8 mouse cellular contexts compared by ENCODE assay signal in the genomic region with DNA sequence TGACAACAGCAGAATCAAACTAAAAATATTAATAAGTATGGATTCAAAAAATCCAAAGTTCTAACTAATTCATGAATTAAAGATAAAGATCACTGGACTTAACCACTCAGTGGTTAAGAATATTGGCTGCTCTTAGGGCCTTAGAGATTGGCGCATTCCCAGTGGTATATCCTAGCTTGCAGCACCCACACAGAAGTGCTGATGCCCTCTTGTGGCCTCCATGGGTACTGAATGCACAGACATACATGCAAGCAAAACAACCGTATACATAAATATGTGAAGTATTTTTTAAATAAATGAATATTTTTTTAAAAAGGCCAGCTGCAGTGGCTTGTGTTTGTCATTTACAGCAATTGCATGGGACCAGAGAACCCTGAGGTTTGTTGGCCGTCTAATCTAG. TPM values are rescaled to one million over a fixed set of nuclear protein-coding genes. Genes with fewer than 3 reads are reported as not detected.
DNase-seq lines count a peak whose midpoint lies in the region; ATAC-seq and TF ChIP-seq lines count a peak whose summit lies in the region.

No protein-coding gene starts in this region.

- H3K9me3 ChIP-seq in hindbrain, embryonic 10.5 days = no peaks in the 10 kb centered on the region
- no peaks in the 10 kb centered on the region for H3K9me3 ChIP-seq in hindbrain, embryonic 13.5 days
- no peaks in the 10 kb centered on the region for H3K9me3 ChIP-seq in neural tube, embryonic 11.5 days (ENCODE audit: control insufficient read depth, low read length)

- H3K27me3 ChIP-seq in hindbrain, embryonic 10.5 days (ENCODE audit: insufficient read depth, poor library complexity, severe bottlenecking) = no peaks in the 10 kb centered on the region
- H3K27me3 ChIP-seq in hindbrain, embryonic 13.5 days = no peaks in the 10 kb centered on the region
- no peaks in the 10 kb centered on the region for H3K27me3 ChIP-seq in neural tube, embryonic 11.5 days (ENCODE audit: control insufficient read depth, insufficient read depth, low read length)

- no peak for ATAC-seq in hindbrain, embryonic 13.5 days (ENCODE audit: low FRiP score)
- ATAC-seq in neural tube, embryonic 11.5 days (ENCODE audit: insufficient read depth, low FRiP score, low TSS enrichment) = no peak

- H3K36me3 ChIP-seq in hindbrain, embryonic 10.5 days = peaks cover 26% of the 10 kb centered on the region
- peaks cover 38% of the 10 kb centered on the region for H3K36me3 ChIP-seq in hindbrain, embryonic 13.5 days
- no peaks in the 10 kb centered on the region for H3K36me3 ChIP-seq in neural tube, embryonic 11.5 days (ENCODE audit: control insufficient read depth, insufficient read depth, low read length)

- TF ChIP-seq CTCF in cortical plate, adult 2 months (IDR thresholded peaks at IDR 0.05; ENCODE audit: extremely low read depth, insufficient read depth, low read length) = peak; percentile 76

- no peak overlapping the region for H3K4me2 ChIP-seq in hindbrain, embryonic 13.5 days
- H3K4me2 ChIP-seq in neural tube, embryonic 11.5 days (ENCODE audit: low read depth) = no peak overlapping the region

- WGBS in hindbrain, embryonic 10.5 days = 67% methylated on average over 3 of the region's 3 CpGs
- 69% methylated on average over 3 of the region's 3 CpGs for WGBS in hindbrain, embryonic 13.5 days
- 68% methylated on average over 3 of the region's 3 CpGs for WGBS in neural tube, embryonic 11.5 days

- TF ChIP-seq POLR2A in cortical plate, adult 2 months (IDR thresholded peaks at IDR 0.05; ENCODE audit: extremely low read depth, insufficient read depth, low read length) = no peak

- H3K4me1 ChIP-seq in hindbrain, embryonic 10.5 days (replicated peaks) = no peaks in the 10 kb centered on the region
- H3K4me1 ChIP-seq in hindbrain, embryonic 13.5 days (replicated peaks) = no peaks in the 10 kb centered on the region
- H3K4me1 ChIP-seq in cortical plate, adult 2 months (ENCODE audit: control insufficient read depth, insufficient read depth, low read length) = peaks cover 5% of the 10 kb centered on the region
- H3K4me1 ChIP-seq in neural tube, embryonic 11.5 days (ENCODE audit: control insufficient read depth, insufficient read depth, low read length) = no peaks in the 10 kb centered on the region

- no peak overlapping the region for H3K27ac ChIP-seq in hindbrain, embryonic 10.5 days
- H3K27ac ChIP-seq in hindbrain, embryonic 13.5 days = no peak overlapping the region
- no peak overlapping the region for H3K27ac ChIP-seq in cortical plate, adult 2 months (ENCODE audit: insufficient read depth, low read length)
- H3K27ac ChIP-seq in neural tube, embryonic 11.5 days (ENCODE audit: low read depth, low read length) = no peak overlapping the region

- peak; percentile 70 for DNase-seq in hindbrain, embryonic 10.5 days (ENCODE audit: low spot score)
- peak; percentile 59 to 88 for DNase-seq in adrenal gland, adult (ENCODE audit: inconsistent age in 2 of 2, low spot score in 1 of 2)
- peak; percentile 71 for DNase-seq in heart, adult 8-10 months (ENCODE audit: low spot score)
- peak; percentile 66 for DNase-seq in left cerebral cortex, adult 11 months (ENCODE audit: low spot score)
- DNase-seq in neural tube, embryonic 11.5 days (ENCODE audit: low spot score) = peak; percentile 64
- peak; percentile 83 for DNase-seq in testis, postnatal 10 days (ENCODE audit: low spot score)

- no peak overlapping the region for H3K9ac ChIP-seq in hindbrain, embryonic 13.5 days
- H3K9ac ChIP-seq in neural tube, embryonic 11.5 days (ENCODE audit: low read length) = no peak overlapping the region

- no peak overlapping the region for H3K4me3 ChIP-seq in hindbrain, embryonic 10.5 days
- H3K4me3 ChIP-seq in hindbrain, embryonic 13.5 days = no peak overlapping the region
- H3K4me3 ChIP-seq in cortical plate, adult 2 months (ENCODE audit: insufficient read depth, low read length) = no peak overlapping the region
- H3K4me3 ChIP-seq in neural tube, embryonic 11.5 days (ENCODE audit: low read depth, low read length) = no peak overlapping the region

RNA-seq across cellular contexts. Expression of gene Slc24a1, which starts 48.0 kb away (rescaled TPM):
- 0.05 TPM in 1 of 2 replicates, not detected in the other for polyA plus RNA-seq in hindbrain, embryonic 10.5 days (2016; fragmentation: Nextera tagmentation; extraction: Ambion mirVana)
- 0.05 and 0.10 TPM in 2 replicates for polyA plus RNA-seq in hindbrain, embryonic 13.5 days (2015; fragmentation: Nextera tagmentation; extraction: Ambion mirVana)
- 0.04 and 0.06 TPM in 2 replicates for polyA plus RNA-seq in cortical plate, adult 2 months (2012; rRNA removed)
- under 1 TPM; 0.09 to 0.20 (median 0.14) TPM for total RNA-seq in heart, adult 8-10 months (2022)
- polyA plus RNA-seq in neural tube, embryonic 11.5 days (2014; fragmentation: Nextera tagmentation; extraction: Ambion mirVana) = 0.05 TPM in 1 of 2 replicates, not detected in the other

RNA-seq across cellular contexts. Expression of gene Ints14, which starts 57.3 kb away (rescaled TPM):
- polyA plus RNA-seq in hindbrain, embryonic 10.5 days (2016; fragmentation: Nextera tagmentation; extraction: Ambion mirVana) = 64.9 and 70.4 TPM in 2 replicates
- polyA plus RNA-seq in hindbrain, embryonic 13.5 days (2015; fragmentation: Nextera tagmentation; extraction: Ambion mirVana) = 40.6 and 43.9 TPM in 2 replicates
- 18.6 and 19.1 TPM in 2 replicates for polyA plus RNA-seq in cortical plate, adult 2 months (2012; rRNA removed)
- total RNA-seq in heart, adult 8-10 months (2022) = 10 to 100 TPM; 12.8 to 17.2 (median 14.2) TPM
- polyA plus RNA-seq in neural tube, embryonic 11.5 days (2014; fragmentation: Nextera tagmentation; extraction: Ambion mirVana) = 72.4 and 78.9 TPM in 2 replicates
